Mouse (Mus musculus) B cell, adult 67 days (primary cell): Measurements from ENCODE around the gene Nfyb. TPM values are rescaled to one million over a fixed set of nuclear protein-coding genes. Genes with fewer than 3 reads are reported as not detected.

Experiments
- total RNA-seq, 2 experiments: library from RNA; stranded (reverse); gene quantifications; 4 replicates each; pipeline ENCODE4 v1.2.4; 2023

Nfyb gene
- 10 to 100 TPM; 36.1 to 48.6 TPM for total RNA-seq

GRCm38 (mm10) chr10:82763840-82764631, at the start of gene Nfyb:
Gene Nfyb, minus strand, starts transcription at chr10:82764144.

Other genes with a start within 250 kb of the Nfyb start
- 10 to 100 TPM; 16.7 to 21.8 TPM for gene 1190007I07Rik, start 140.9 kb downstream of the Nfyb start, total RNA-seq
- gene Tdg, start 134.3 kb downstream of the Nfyb start, total RNA-seq: 10 to 100 TPM; 69.6 to 86.3 TPM
- gene Glt8d2, start 73.5 kb downstream of the Nfyb start, total RNA-seq: not detected
- gene Hcfc2, start 68.0 kb downstream of the Nfyb start, total RNA-seq: 10 to 100 TPM; 33.5 to 37.2 TPM
- 10 to 100 TPM; 32.2 to 41.6 TPM for gene Txnrd1, start 69.8 kb upstream of the Nfyb start, total RNA-seq
- 1 to 10 TPM; 2.7 to 8.2 TPM for gene Eid3, start 102.5 kb upstream of the Nfyb start, total RNA-seq
- 10 to 100 TPM; 12.2 to 15.2 TPM for gene Chst11, start 221.4 kb upstream of the Nfyb start, total RNA-seq